Mouse (Mus musculus) heart, postnatal 25 days (tissue): ENCODE measurements at regions not wholly inside any gene's neighbourhood (a gene's known extent, or its start where the extent isn't known, plus 50 kb on each side); places are given as distances from the start of the nearest gene placed in this dataset.
"Not testable (repeated sequence)": the region's sequence is repeated elsewhere in the genome, so short reads cannot be mapped to it uniquely, and the experiment has no call there.

ENCODE experiments used
- DNase-seq: peaks from one replicate; pipeline ENCODE4 v3.0.0; 2022; ENCODE audit warnings: low spot score
- intact Hi-C: fragments of 180-260 bp; cut with DNase I; formaldehyde crosslinking; loops from one replicate; pipeline ENCODE4 v1.15.1; 2025

DNA sequence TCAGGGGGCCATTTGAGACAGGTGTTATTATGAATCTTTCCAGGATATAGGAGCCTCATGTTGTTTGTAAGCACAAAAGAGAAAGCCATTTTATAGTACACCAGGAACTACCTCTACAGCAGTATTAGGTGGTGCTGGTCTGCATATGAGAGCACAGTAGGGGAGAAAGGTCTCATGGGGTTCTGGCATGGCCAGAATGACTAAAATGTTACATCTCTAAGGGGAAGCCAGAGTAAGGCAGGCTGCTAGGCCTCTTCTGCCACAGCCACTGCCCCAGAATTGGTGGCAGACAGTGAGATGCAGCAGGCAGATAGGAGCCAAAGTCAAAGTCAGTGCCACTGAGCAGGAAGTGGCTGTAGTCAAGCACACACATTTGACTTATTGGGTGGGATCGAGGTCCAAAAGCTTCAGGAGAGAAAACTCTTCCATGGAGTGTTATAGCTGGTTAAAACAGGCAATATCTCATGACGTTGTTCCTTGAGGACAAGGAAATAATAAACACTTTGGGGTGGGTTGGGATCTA is 147.2 kb downstream of the Hira start:
- no peak for DNase-seq
- intact Hi-C loops, result no loop called here

DNA sequence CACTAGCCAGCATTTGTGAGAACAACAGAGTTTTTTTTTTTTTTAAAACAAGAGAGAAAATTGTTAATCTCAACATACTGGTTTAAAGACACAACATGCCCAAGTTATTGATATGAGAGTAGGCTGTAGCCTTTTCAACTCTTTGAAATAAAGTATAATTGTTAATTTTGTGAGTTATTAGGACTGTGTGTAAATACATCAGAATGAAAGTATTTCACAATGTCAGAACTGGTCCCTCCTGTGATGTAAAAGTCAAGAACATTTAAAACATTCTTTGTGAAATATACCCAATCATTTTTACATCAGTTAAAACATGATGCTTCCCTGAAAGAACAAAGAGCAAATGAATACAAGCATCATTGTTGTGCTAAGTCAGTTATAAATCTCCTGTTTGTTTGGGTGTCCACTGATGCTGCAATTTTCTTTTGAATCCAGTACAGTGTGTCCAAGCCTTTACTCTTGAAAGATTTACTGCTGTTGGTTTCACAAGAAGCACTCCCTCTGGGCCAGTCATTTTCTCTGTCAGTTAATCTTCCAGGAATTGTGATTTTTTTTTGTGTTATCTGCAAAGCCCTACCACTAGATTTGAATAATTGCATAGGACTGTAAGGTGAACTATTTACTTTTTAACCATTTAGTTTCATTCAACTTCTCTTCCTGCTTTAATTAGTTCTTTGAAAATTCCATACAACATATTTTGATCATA is 148.5 kb downstream of the Hira start:
- intact Hi-C loops, result no loop called here
- no peak for DNase-seq

DNA sequence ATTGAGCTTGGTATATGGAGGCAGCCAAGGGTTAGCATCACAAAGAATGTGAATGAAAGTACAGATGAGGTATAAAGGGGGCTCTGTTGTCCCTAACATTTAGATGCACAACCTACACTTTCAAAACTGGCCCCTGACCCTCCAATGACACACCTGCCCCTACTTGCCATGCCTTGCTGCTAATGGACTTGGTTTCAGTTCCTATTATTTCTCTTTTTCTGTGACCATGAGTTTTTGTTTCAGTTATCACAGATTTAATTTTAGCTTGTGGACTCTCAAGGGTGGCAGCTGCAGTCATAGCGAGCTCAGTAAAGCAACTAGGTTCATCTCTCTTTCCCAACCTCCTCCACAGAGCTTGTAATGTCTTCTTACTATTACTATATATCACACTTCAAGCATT is 150.3 kb downstream of the Hira start:
- no peak for DNase-seq
- intact Hi-C loops, result no loop called here

DNA sequence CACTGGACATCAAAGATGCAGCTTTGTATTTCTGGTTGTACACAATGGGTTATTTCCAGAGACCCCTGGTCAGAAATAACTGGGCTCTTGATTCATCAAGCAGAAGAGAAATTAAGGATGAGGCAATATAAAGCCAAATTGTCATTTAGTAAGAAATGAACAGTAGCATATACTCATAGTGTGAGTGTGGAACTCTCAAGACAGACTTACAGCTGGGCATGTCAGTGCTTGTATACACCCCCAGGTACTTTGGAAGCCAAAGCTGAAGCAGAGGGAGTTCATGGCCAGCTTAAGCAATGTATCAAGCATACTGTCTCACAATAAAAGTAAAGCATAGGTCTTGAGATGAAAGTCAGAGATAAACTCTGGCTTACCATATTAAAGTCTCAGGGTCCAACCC is 155.7 kb downstream of the Hira start:
- intact Hi-C loops, result no loop called here
- DNase-seq, result no peak

DNA sequence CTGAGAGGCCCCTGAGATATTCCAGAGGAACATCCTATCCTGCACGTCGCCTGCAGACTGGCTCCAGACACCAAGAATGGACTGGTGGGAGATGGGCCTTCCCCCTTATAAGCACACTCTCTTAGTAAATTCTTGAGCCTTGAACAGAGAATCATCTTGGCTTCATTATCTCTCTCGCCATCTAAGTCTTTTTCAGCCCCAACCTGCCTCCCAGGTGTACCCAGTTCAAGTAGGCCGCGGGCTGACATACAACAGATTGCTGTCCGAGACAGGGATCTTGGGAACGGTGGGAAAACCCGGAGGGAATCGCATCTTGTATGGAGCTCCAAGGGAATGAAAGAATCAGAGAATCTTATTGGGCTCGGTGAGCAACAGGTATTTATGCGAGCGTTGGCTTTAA is 158.9 kb downstream of the Hira start:
- no peak for DNase-seq
- intact Hi-C loops, result no loop called here

DNA sequence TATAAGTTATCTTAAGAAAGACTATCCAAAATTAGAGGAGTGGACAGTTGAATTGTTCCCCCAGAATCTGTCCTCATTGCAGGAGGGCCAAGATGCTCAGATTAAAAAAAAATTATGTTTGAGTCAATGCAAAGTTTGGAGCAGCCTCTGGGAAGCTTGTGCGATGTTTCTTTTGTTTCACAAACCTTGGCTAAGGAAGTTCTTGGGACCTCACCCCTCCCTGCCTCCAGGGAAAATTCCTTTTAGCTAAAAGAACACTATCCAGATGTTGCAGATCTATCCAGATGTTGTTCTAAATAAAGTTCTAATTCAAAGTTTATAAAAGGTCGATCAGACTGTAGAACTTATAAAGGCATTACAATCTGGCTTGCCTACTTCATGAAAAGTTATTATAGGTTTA is 160.8 kb downstream of the Hira start:
- DNase-seq, result no peak
- intact Hi-C loops, result no loop called here

DNA sequence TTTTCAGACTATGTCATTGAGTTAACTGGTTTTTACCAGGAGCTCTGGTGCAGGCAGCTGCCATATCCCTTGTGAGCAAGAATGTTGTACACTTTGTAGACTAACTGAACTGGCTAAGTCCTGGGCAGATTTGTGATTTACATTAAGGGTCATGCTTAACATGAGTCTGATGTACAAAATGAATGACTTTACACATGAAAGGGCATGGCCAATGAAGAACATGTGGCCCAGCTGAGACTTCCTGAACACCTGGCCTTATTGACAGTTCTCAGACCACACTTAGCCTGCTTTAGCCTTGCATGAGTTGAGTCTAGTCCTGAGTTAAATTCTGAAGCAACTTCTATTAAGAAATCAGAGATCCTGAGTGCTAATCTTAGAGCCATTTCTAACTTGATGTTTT is 176.0 kb downstream of the Hira start:
- intact Hi-C loops, result no loop called here
- no peak for DNase-seq

DNA sequence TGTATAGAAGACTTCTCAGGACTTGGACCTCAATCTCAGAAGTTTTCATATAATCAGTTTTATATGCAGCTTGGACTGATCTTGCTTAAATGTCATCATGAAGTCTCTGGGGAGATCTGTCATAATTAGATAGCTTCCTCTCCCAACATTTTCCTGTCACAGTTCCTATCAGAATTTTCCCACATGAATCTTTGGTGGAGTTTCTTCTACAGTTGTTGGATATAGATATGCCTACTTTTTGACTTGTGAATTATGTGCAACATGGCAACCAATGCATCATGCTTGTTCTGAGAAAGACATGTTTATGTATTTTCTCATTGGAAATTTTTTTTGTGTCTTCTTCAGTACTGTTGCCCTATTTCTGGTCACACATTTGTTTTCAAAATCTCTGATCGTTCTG is 183.5 kb downstream of the Hira start:
- intact Hi-C loops, result loop anchor here (10.0 kb wide), 1 partner anchor 134 kb away; no protein-coding TSS in a partner anchor
- DNase-seq, result no peak

DNA sequence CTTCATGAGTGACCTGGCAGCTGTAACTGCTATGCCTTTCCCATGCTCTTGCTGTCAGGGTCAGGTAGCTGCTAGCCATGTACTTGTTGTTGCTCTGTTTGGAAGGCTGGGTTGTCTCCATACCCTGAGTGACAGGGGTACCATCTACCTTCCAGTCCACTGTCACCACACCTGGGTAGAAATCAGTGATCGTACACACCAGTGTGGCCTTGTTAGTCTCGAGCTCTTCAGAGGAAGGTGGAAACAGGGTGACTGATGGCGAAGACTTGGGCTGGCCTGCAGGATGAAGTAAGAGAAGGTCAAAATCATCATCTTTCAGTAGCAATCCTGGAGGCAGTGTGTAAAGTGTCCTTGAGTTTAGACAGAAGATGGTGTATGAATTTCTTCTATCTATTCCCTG is 185.0 kb downstream of the Hira start:
- intact Hi-C loops, result loop anchor here (10.0 kb wide), 1 partner anchor 133 kb away; no protein-coding TSS in a partner anchor
- no peak for DNase-seq

DNA sequence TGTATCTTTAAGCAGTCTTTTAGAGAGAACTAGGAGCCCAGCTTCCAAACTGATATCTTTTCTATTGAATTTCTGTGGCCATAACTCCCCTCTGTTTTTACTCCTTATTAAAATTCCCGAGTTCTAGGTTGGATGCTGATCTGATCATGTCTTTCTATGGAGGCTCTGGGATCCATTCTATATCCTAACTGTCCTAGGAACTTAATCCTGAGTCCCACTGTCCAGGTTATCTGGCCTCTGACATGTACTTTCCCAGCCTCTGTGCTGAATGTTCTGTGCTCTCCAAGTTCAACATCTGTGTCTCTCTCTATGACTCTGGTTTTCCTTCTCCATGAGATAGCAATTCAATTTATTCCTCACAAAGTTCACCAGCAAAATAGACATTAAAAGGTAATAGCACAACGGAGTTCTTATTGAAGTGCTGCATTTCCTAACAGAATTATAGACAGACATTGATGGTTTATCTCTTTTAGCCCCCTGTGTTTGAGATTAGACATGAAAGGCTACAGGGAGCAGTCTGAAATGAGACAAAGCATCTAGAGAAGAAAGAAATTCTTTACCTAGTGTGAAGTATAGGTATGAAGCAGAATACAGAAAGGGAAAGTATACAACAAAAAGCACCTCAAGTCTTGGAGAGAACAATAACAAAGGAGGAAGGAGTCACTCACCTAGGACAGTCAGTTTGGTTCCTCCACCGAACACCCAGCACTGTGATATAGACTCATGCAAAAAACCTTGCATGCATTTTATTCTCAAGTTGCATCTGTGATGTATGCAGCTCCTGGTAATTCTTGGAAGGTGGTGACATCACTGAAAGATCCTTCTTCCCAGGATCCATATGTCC is 185.9 kb downstream of the Hira start:
- intact Hi-C loops, result loop anchor here (10.0 kb wide), 1 partner anchor 132 kb away; no protein-coding TSS in a partner anchor
- DNase-seq, result no peak

DNA sequence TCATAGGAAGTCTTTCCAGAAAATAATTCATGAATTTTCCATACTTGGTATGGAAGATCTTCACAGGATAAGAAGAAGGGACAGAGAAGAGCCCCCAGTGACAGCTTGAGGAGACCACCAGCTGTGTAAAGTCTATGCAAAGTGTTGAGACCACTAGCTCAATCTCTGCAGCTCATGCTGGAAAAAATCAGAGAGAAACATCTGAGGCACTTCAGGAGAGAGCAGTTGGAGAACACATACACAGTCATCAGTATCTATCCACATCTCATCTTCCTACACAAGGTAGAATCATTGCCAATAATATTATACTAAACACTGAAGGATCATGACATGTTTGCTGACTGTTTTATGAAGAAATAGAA is 186.5 kb downstream of the Hira start:
- intact Hi-C loops, result loop anchor here (10.0 kb wide), 1 partner anchor 131 kb away; no protein-coding TSS in a partner anchor
- DNase-seq, result no peak

DNA sequence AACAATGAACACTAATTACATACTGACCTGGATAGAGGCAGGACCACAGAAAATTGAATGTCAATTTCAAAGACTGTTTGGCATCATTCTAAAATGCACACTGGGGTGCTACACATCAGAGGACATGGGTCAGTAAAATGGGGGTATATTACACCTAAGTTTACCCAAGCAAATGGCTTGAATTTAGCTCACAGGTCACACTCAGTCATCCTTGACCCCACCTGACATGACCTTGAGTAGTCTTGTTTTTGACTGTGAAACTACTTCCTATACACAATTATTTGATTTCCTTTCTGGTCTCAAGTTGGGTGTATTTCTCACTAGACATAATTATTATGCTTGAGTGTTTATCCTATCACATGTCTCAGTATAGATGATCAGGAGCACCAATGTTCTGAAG is 187.6 kb downstream of the Hira start:
- no peak for DNase-seq
- intact Hi-C loops, result loop anchor here (10.0 kb wide), 1 partner anchor 130 kb away; no protein-coding TSS in a partner anchor

DNA sequence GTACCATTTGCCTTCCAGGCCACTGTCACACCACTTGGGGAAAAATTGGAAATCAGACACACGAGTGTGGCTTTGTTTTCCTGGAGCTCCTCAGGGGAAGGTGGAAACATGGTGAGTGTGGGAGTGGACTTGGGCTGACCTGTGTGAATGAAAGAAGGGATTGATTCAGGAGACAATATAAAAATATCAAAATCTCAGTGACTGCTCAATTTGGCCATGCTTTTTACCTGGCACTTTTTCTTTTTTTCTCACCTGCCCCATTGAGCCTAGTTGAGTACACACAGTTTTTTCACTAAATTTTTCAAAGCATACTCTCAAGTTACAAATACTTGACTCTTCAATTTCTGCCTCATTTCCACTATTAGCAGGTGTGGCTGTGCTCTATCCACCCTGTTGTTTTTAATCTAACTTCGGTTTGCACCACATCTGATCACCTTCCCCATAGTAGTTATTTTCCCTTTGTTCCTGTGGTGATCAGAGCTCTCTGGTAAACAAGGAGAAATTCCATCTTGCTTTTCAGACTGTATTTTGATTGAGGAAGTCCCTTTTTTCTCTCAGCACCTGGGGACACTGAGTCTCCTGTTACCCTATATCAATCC is 188.8 kb downstream of the Hira start:
- no peak for DNase-seq
- intact Hi-C loops, result loop anchor here (10.0 kb wide), 1 partner anchor 129 kb away; no protein-coding TSS in a partner anchor

DNA sequence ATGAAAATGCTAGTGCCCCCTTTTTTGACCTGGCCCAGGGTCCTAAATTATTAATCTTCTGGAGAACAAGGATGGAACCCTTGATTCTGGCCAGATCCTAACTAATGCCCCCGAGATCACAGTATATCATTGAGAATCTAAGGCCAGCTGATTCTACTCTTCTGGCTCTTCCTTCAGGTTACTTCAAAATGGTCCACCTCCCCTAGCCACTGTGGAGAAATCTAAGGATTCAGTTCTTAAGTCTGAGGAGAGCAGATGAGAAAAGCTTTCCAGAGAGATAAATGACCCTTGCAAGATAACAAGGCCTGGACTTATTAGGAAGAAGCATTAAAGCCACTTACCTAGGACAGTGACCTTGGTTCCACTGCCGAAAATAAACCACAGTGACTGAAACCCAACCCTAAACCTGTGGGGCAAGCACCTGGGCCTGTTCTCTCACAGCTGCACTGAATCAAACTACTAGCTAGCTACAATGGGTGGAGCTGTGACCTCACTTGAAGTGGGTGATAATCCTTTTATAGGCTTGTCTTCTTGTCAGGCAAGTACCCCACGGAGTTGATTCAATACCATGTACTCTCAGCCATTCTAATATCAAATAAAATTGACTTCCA is 190.0 kb downstream of the Hira start:
- intact Hi-C loops, result loop anchor here (10.0 kb wide), 1 partner anchor 128 kb away; no protein-coding TSS in a partner anchor
- no peak for DNase-seq

DNA sequence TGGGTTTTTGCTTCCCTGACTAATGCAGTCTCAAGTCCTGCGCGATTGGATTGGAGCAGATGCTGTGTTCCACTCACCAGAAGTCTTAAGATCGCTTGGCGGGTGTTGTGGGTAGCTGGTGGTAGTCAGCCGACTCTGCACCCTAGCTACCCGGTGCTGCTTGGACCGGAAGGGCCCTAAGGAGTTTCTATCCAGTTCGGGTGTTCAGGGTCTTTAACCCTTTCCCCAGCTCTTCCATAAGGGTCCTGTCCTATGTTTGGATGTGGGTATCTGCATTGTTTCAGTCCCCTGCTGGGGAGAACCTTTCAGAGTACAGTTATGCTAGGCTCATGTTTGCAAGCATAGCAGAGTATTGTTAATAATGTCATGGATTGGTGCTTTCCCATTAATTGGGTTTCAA is 206.7 kb downstream of the Hira start:
- intact Hi-C loops, DNase-seq: not testable (repeated sequence)

DNA sequence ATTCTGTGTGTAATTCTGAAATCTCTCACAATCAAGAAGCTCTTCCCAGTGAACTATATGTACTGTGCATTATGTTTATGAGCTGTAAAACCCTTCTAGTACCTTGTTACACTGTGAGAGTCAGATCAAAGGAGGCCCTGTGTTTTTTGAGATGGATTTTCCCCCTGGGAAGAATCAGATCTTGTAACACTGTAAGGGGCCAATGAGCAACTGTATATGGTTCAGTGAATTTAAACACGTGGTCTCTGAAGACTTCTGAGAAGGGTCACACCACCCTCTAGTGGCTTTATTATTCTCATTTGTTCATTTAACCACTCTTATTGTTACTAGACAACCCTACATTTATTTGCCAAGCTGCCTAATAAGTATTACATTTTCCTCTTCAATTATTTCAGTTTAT is 211.1 kb downstream of the Hira start:
- intact Hi-C loops, result no loop called here
- no peak for DNase-seq
